Mouse (Mus musculus) heart, embryonic 13.5 days (tissue): ENCODE measurements around the gene Bnip2. TPM values are rescaled to one million over a fixed set of nuclear protein-coding genes. Genes with fewer than 3 reads are reported as not detected.

Experiments
- ATAC-seq: fragments of 200-750 bp; cut with Nextera tagmentation; 2 replicates; pipeline ENCODE4 v1.8.0; 2017; ENCODE audit warnings: moderate TSS enrichment; ENCODE audit not compliant: insufficient number of reproducible peaks, low FRiP score, low TSS enrichment; ENCODE audit errors: extremely low read depth
- H3K27ac ChIP-seq: fragments of 300-500 bp; sonication (generic); replicated peaks from 2 replicates; pipeline ENCODE4 v1.5.1; 2015; ENCODE audit warnings: moderate library complexity, mild to moderate bottlenecking, inconsistent platforms
- H3K27me3 ChIP-seq: fragments of 300-500 bp; sonication (generic); replicated peaks from 2 replicates; pipeline ENCODE4 v1.6.1; 2015; ENCODE audit warnings: mild to moderate bottlenecking, inconsistent platforms
- H3K36me3 ChIP-seq: fragments of 300-500 bp; sonication (generic); 2 replicates; pipeline ENCODE4 v1.6.1; 2015; ENCODE audit warnings: mild to moderate bottlenecking, inconsistent platforms
- H3K4me1 ChIP-seq: fragments of 300-500 bp; sonication (generic); 2 replicates; pipeline ENCODE4 v1.6.1; 2015; ENCODE audit warnings: inconsistent platforms
- H3K4me2 ChIP-seq: fragments of 300-500 bp; sonication (generic); 2 replicates; pipeline ENCODE4 v1.6.1; 2015; ENCODE audit warnings: inconsistent platforms, mild to moderate bottlenecking, moderate library complexity
- H3K4me3 ChIP-seq: fragments of 300-500 bp; sonication (generic); 2 replicates; pipeline ENCODE4 v1.5.1; 2015; ENCODE audit warnings: moderate library complexity, mild to moderate bottlenecking, inconsistent platforms
- H3K9ac ChIP-seq: fragments of 300-500 bp; sonication (generic); 2 replicates; pipeline ENCODE4 v1.6.1; 2015; ENCODE audit warnings: inconsistent platforms, mild to moderate bottlenecking, moderate library complexity
- H3K9me3 ChIP-seq: fragments of 300-500 bp; sonication (generic); 2 replicates; pipeline ENCODE4 v1.6.1; 2016; ENCODE audit warnings: inconsistent platforms
- WGBS: fragments of 180-500 bp; shearing (Covaris S2); methylation state at CpG from one replicate; pipeline ENCODE4 v1.1.7; 2015; ENCODE audit warnings: mixed read lengths; 5-methylcytosine and 5-hydroxymethylcytosine counted together
- polyA plus RNA-seq: library from polyadenylated mRNA; unstranded; fragments of >200 nt; fragmentation: Nextera tagmentation; extraction: Ambion mirVana; gene quantifications from 2 replicates; pipeline ENCODE4 v1.2.1, GENCODE M21; 2015

The Bnip2 gene
- polyA plus RNA-seq, 1 experiment from 2014 or later: 99.8 TPM

DNA sequence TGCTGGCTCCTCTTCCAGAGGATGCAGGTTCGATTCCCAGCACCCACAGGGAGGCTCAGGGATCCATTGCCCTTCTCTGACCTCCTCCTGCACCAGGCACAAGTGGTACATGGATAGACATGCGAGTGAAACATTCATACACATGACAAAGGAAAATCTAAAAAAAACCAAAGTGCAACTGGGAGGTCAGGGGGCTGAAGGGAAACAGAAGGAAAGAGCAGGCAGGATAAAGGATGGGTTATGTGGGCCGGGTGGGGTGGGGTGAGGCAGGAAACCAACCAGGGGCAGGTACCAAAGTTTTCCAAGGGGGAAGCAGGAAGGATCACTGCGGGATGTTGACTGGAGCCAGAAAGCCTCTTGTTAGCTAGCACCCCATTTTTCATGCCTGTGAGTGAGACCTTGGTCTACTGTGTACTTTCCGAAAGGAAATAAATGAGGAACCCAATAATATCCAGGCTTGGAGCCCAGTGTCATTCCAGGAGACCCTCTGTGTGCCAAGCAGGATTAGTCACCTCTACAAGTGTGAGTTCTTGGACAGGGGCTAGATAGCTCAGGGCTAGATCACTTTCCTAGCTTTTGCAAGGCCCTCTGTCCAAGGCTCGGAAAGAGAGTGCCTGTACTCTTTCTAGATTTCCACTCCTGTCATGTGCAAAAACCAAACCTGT is 59.6 kb downstream of the Bnip2 start:
- Histone ChIP-seq H3K27ac (peak overlapping the region; percentile 68), H3K4me1 (peaks cover 27% of the 10 kb centered on the region), H3K9ac (peak overlapping the region; percentile 19; the same call in 1 of the 2 replicates), H3K4me2 (no peak overlapping the region), H3K4me3 (no peak overlapping the region), H3K27me3 (no peaks in the 10 kb centered on the region), H3K9me3 (no peaks in the 10 kb centered on the region), H3K36me3 (no peaks in the 10 kb centered on the region)
- WGBS: 53% methylated on average over 6 of the region's 6 CpGs
- no peak for ATAC-seq

DNA sequence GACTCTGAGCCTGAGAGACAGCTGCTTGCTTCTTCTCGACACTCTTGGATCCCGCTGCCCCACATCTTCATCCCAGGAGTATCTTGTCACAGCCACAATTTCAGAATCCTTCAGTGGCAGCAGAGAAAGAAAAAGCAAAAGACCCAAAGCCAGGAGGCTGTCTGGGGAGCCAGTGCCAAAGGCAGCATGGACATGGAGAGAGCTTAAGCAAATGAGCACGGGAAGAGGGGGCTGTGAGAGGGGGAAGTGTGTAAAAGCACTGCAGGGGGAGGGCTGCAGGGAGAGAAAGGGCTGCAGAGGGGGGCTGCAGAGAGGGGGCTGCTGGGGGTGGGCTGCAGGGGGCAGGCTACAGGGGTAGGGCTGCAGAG is 60.1 kb downstream of the Bnip2 start:
- no peaks in the 10 kb centered on the region for H3K27me3 ChIP-seq
- H3K4me2 ChIP-seq: no peak overlapping the region
- peak overlapping the region; percentile 68 for H3K27ac ChIP-seq
- WGBS: 26% methylated on average over 3 of the region's 3 CpGs
- peak overlapping the region; percentile 19; the same call in 1 of the 2 replicates for H3K9ac ChIP-seq
- H3K9me3 ChIP-seq: no peaks in the 10 kb centered on the region
- H3K36me3 ChIP-seq: no peaks in the 10 kb centered on the region
- peaks cover 27% of the 10 kb centered on the region for H3K4me1 ChIP-seq
- ATAC-seq: no peak
- H3K4me3 ChIP-seq: no peak overlapping the region

- H3K4me2 ChIP-seq: no peak overlapping the region
Observed at GRCm38 (mm10) chr9:70049839-70050238, 60.6 kb downstream of the Bnip2 start.

DNA sequence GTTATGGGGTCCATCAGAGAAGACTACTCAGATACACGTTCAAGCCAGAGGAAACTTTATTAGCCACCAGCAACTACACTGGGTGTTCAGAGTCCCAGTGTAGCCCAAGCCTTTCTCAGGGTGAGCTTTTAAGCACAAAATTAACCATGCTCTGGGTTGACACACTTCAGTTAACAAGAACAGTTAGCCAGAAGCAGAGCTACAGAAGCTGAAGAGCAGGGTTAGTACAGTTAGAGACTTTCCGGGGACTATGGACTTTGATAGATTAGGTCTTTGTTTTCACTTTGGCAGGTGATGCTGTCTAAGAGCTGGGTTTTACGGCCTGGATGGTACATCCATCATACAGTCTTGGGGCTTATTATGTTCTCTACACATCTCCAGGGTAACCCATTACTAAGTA is 63.5 kb downstream of the Bnip2 start:
- Histone ChIP-seq H3K9ac (no peak overlapping the region), H3K36me3 (no peaks in the 10 kb centered on the region), H3K27ac (no peak overlapping the region), H3K4me3 (no peak overlapping the region), H3K4me2 (no peak overlapping the region), H3K27me3 (no peaks in the 10 kb centered on the region), H3K9me3 (no peaks in the 10 kb centered on the region), H3K4me1 (peaks cover 19% of the 10 kb centered on the region)
- WGBS: 74% methylated on average over 3 of the region's 3 CpGs
- ATAC-seq: no peak

More at GRCm38 (mm10) chr9:70049839-70050238, 60.6 kb downstream of the Bnip2 start:
- ATAC-seq: no peak
- H3K36me3 ChIP-seq: no peaks in the 10 kb centered on the region
- no peak overlapping the region for H3K9ac ChIP-seq
- WGBS: 39% methylated on average over 8 of the region's 8 CpGs
- H3K9me3 ChIP-seq: no peaks in the 10 kb centered on the region
- H3K27ac ChIP-seq: peak overlapping the region; percentile 68; the same call in 1 of the 2 replicates
- H3K4me3 ChIP-seq: no peak overlapping the region
- no peaks in the 10 kb centered on the region for H3K27me3 ChIP-seq
- peaks cover 27% of the 10 kb centered on the region for H3K4me1 ChIP-seq

- no peak; the same call in 1 of the 2 replicates for ATAC-seq
- no peak overlapping the region for H3K27ac ChIP-seq
- 39% methylated on average over 3 of the region's 3 CpGs for WGBS
Observed at GRCm38 (mm10) chr9:70053411-70053810, 64.1 kb downstream of the Bnip2 start.

More at GRCm38 (mm10) chr9:70053411-70053810, 64.1 kb downstream of the Bnip2 start:
- H3K4me1 ChIP-seq: peaks cover 17% of the 10 kb centered on the region
- H3K9ac ChIP-seq: no peak overlapping the region
- no peak overlapping the region for H3K4me3 ChIP-seq
- no peaks in the 10 kb centered on the region for H3K27me3 ChIP-seq
- H3K36me3 ChIP-seq: no peaks in the 10 kb centered on the region
- no peak overlapping the region for H3K4me2 ChIP-seq
- no peaks in the 10 kb centered on the region for H3K9me3 ChIP-seq

Other genes starting within 250 kb of the Bnip2 start
- not detected in 2 replicates for gene Foxb1, start 228.5 kb upstream of the Bnip2 start, polyA plus RNA-seq
- gene Gtf2a2, start 23.1 kb downstream of the Bnip2 start, polyA plus RNA-seq: 150 and 170 TPM in 2 replicates
- gene Gcnt3, start 48.6 kb downstream of the Bnip2 start, polyA plus RNA-seq: not detected in 2 replicates
- 30.2 and 34.9 TPM in 2 replicates for gene Fam81a, start 153.1 kb downstream of the Bnip2 start, polyA plus RNA-seq
- 10.1 and 10.9 TPM in 2 replicates for gene Myo1e, start 217.9 kb downstream of the Bnip2 start, polyA plus RNA-seq